Mouse (Mus musculus) Muller cell, postnatal 12 days (primary cell): ENCODE measurements around the gene Nme7.
A peak's percentile ranks its signal among the peaks of the same experiment; 100 is the strongest.

Source experiments
- DNase-seq: peaks from one replicate; pipeline ENCODE4 v3.0.0-alpha.2; 2015; ENCODE audit errors: inconsistent ontology term

The Nme7 gene

DNA sequence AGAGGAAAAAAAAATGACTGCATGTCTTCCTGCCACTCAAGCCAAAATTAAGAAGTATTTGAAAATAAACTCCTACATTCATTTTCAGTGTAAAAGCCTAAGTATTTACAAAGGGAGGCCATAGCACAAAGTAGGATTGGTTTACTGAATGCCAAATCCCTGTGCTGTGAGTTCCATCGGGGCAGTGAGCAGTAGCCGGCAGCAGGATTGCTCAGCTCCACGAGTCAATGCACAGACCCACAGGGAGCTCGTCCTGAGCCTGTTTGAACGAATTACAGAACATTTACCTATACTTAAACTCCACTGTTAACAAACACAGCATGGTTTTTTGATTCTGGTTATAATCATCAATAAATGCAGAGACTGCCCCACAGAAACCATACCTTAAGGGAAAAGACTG lies 128.7 kb downstream of the Nme7 start:
- DNase-seq, result no peak

DNA sequence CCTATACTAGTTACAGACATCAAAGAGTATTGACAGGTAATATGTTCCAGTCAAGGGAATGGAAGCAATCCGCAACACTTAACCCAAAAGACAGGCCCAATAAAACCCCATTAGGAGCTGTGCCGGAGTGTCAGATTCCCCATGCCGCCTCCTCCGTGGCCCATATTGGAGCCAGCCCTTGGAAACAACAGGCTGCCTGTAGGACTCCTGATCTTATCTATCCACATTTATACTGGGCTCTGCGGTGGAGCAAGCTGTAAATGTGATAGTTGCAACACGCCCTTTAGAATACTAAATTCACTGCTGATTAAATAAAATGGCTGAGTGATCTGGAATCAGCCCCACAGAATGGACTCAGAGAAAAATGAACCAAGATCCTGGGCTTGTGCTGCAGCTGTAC lies 130.1 kb downstream of the Nme7 start:
- no peak for DNase-seq

DNA sequence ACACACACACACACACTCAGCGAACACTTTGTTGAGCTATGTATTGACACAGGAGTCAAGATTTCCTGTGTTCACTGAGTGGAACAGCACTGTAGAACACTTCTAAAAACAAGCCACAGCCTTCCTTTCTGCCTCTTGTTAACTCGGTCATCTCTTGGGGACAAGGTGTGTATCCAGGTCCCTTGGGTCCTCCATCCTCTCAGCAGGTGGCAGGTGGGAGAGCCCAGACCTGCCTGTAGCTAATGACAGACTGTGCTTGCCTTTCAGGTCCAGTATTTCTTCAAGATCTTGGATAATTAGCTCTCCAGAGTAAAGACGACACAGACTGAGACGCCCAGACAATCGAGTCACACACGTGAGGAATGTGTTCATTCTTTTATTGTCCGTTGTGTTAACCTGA lies 132.8 kb downstream of the Nme7 start:
- no peak for DNase-seq

DNA sequence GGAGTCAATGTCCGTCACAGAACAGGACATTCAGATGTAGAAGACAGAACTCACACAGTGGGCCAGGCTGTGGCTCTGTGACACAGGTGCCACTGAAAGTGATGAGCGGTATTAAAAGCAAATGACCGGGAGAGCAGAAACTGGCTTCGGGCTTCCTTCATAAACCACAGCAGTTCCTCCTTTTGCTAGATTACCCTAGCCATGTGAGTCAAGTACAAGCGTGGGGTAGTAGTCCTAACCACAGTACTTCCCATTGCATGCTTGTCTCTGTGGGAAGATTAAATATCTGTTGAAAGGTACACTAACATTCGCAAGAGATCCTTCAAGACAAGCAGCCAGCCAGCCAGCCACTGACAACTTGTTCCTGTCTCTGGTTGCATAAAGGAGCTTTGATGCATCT lies 136.3 kb downstream of the Nme7 start:
- no peak for DNase-seq

DNA sequence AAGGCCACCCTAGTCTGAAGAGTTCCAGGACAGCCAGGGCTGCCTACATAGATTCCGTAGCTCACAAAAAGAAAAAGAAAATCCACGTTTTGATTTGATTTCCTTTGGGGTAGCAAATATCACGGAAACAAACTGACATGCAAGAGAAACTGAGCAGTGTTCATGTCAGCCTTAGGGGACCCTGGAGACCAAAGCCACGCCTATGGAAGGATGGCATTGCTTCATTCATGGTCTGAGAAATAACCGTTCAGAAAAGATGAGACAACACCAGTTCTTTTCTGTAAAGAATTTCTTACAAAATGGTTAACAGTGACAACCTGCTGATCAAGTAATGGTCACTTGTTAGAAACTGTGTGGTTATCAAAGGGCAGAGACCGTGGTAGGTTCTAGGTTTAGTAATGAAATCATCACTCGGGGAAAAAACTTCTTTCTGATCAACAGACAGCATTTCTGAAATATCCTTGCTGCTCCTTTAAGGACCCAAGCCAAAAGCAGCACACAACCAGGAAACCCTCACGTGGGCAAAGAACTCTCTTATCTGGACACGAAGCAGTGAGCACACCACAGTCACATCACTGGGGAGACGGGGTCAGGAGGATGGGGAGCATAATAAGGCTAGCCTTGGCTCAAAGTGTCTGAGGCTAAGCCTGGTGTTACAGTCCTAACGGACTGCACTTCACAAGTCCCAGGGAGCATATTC lies 136.9 kb downstream of the Nme7 start:
- no peak for DNase-seq

DNA sequence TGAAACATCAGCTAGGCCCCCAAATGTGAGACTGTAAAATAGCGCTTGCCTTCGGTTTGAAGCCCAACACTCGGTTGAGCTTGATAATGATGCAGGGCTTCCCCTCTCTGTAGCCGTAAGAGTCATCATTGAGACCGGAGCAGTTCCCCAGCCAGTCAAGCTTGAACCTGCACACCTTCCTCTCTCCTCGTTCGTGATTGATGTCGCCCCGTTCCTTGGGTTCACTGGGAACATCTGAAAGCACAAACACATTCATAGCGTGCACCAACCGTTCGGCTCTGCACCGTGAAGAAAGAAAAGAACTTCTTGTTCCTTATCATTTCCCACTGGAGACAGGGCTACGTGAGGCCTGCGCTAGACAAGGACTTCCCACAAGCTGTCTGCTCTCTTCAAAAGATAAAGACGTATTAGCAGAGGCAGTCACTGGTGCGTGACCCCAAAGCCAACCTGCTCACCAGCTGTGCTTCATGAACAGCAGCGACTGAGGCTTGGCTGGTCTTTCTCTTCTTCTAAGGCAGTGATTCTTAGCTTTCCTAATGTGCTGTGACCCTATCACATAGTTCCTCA lies 137.6 kb downstream of the Nme7 start:
- DNase-seq, result no peak

DNA sequence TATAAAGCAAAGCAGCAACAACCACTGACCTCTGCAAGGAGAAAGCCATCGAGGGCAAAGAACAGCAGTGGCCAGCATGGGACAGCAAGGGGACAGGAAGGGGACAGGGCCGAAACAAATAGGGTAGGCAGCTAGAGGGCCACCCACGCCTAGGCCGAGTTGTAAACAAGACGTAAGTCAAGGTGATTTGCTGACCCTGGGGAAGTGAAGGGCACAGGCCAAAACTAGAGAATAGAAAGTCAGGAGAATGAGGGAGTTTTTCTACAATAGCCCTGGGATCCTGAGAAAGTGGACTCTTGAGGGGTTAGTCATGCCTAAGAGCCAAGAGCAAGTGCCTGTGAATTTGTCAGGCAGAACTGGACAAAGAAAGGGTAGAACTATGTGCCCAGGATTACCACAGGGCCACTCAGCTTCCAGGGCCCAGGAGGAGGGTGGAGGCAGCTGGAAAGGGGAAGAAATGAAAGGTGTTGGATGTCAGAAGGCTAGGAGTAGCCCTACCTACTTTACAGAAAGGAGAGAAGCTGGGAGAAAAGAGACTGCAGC lies 141.8 kb downstream of the Nme7 start:
- no peak for DNase-seq

DNA sequence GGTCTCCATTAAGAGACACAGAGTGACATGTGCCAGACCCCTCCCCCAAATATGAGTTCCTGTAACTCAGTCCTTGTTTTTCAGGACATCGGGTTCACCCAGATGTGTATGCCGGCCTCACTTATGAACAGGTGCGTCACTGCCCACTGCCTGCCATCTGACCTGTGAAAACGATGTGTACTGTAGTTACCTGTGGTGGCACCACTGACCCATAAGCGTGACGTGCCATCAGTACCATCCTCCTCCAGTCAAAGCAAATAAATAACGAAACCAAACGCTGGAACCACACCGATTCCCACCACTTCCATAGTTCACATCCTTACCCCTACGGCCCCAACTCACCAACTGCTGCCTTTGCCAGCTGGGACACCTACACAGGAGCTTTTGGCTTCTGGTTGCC lies 142.6 kb downstream of the Nme7 start:
- DNase-seq, result no peak

DNA sequence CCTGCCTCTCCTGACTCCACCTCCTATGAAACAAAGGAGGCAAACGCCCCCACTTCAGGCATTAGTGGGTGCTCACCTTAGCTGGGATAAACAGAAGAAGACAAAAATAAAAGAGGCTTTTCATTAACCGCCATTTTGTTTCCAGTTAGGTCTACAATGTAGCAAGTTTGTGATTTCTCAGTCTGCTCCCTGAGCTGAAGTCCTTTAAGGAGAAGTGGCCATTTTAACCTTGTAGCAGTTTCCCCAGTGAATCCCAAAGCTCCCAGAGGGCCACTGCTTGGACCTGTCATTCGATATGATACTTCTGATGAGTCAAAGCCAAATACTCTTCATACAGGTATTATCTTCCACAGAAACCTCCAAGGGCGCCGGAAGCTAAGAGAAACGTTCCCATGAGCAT lies 143.6 kb downstream of the Nme7 start:
- DNase-seq, result no peak

DNA sequence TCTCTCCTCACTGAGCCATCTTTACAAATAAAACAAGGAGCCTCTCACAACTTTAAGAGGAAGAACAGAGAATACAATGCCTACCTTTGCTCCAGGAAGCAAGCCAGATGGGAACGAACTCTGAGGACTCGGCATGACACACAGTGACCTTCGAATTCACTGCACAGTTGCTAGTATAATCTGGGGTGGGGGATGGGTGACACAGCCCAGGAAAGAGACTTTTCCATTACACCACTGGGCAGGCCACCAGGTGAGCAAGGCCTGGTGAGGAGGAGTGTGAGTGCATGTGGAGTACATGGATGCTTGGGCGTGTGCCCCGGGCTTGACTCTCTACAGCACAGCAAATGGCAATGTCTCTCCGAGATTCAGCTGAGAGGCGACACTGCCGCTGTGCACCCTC lies 145.7 kb downstream of the Nme7 start:
- DNase-seq, result no peak

DNA sequence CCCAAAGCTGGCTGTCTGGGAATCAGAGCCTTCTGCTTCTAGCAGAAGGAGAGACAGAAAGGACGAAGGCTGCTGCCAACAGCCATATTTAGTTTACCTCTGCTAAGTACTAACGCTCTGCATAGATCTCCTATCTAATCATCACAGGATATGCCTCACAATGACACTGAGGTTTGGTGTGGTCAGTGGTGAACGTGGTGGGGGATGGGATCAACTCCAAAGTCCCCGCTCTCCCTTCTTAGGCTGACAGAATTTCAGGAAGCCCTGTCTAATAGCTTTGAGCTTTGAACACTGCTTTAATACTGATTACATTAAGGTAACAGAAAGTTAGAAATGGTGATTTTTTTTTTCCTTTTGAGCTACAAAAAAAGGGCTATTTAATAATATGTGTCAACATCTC lies 146.3 kb downstream of the Nme7 start:
- DNase-seq, result no peak

DNA sequence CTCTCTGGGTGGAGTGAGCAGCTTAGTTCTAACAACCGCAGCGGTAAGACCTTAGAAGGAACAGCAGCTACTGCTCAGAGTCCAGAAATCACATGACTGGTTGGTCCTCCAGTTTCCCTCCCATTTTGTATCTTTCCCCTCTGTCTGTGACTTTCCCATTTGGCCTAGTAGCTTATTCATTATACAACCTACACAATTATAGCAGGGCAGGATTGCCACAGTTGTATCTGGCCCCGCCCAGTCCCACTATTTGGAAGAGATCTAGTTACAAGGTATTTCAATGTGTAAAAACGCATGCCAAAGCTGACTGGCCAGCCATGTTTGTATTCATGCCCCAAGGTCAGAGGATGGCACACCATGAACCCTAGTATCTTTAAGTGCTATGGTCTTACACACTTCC lies 146.7 kb downstream of the Nme7 start:
- DNase-seq, result no peak

DNA sequence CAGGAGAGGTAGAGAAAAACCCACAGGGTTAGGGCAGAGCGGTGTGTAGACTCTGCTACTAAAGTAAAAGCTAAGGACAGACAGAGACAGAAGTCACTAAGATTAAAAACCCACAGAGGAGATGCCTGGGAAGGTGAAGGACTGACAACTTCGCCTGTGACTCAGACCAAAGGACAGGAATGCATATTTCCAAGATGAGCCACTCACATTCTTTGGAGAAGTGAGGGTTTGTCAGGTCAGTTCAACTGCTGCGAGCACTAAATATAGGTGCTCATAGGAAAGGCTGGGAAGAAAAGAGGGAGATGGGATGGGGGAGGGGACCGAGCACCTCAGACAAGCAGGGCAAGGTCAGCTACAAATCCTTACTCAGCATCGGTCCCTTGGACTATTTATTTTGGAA lies 147.4 kb downstream of the Nme7 start:
- peak; percentile 60 for DNase-seq

DNA sequence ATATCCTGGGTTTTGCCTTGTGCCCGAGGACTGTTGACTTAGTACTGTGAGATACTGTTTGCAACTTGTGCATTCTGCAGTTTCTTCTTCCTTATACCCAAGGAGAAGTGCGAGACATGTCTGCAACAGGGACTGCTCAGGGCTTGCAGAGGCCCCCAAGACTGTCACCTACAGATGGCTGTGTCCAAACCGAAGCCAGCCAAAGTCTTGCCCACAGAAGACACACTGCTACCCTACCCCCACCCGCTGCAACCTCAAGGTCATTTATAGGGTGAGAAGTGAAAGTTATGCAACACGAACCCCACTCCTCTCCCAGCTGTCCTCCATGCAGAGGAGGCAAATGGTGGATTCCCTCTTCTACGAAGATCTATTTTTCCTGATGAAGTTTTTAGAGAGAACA lies 148.7 kb downstream of the Nme7 start:
- no peak for DNase-seq

DNA sequence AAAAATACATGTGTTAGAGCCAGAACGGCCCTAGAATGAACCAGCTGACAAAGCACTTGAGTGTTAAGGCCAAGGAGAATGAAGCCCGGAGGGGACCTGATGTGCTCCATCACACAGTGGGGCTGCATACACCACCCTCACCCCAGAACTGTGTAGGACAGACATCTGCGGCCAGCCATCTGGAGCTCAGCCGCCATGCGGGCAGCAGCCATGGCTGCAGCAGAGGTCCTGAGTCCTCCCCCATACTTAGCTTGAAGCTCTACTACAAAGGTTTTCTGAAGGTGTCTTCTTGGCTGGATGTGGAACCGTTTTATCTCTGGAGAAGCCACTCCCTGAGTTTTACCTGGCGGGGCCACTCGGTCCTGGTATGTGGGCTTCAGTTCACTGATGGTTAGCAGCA lies 149.2 kb downstream of the Nme7 start:
- no peak for DNase-seq

DNA sequence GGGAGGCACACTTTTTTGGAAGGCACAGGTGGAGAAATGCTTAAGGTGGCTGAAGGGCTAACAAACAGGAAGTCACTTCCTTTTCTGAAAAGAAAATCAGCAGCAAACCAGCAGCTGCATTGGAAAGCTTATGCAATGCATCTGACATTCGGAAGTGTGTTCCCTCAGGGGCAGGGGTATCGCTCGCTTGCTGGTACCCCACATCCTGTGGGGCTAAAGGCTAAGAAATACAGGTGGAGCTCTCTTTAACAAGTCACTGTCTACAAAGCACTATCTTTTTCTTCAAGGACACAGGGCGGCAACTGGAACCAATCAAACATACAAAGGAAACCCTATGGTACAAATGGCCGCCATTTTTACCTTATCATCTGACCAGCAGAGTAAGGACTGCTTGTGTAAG lies 149.8 kb downstream of the Nme7 start:
- DNase-seq, result no peak

DNA sequence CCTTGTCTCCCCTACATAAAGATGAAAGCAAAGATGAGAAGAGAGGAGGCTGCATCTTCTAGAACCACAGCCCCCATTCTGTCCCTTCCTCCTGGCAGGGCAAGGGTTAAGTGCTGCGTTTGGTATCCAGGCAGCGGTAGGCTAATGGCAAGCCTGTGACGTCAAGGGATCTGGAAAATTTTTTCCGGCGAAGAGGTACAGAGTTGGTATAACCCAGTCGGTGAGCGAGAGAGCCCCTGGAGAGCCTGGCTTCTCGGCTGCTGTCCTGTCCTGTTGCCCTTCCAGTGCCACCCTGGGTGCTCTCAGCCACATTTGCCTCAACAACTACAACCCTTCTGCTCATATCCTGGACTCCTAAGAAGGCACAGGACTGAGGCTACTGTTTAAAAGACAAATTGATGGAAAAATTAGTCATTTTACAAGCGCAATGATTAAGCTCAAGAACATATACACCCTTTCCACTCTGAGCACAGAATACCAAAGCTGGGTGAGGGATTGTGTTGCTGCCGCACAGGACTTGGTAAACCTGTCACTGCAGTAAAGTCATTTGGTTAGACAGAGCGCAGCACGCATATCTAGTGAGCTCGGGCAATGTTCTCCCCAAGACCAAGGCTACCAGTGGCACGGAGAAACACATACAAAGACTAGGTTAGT lies 151.0 kb downstream of the Nme7 start:
- no peak for DNase-seq

DNA sequence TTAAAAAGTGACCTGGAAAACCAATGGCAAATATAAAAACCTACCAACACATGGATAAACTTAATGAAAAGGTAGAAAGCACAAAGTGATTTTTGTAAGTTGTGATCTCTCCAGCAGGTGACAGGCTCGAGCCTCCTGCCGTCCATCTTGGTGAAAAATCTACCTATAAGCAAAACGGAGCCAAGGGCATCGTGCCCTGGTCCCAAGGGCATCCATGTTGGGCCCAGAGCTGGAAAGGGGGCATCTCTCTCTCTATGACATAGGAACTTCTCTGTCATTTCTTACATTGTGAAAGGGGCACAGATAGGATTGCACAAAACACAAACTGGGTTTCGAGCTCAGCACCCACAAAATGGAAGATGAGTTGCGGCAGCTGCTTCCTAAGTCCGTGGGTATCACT lies 151.7 kb downstream of the Nme7 start:
- no peak for DNase-seq

DNA sequence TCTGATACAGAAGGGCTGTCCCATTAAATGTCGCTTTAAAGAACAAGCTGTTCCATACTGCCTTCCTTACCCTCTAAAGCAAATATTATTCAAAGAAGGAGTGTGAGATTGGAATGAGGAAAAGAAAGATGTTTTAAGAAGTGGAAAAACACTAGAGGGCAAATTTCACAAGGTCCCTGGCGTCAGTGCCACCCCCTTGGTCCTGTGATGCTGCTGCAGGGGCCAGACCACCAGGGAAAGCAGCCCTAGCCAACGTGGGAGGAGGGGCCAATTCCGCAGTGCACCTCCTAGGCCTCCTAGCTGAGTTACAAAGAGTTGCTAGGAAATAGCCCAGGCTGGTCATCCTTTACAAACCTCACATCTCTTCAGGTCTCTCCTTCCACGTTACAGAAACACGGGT lies 152.1 kb downstream of the Nme7 start:
- DNase-seq, result no peak

DNA sequence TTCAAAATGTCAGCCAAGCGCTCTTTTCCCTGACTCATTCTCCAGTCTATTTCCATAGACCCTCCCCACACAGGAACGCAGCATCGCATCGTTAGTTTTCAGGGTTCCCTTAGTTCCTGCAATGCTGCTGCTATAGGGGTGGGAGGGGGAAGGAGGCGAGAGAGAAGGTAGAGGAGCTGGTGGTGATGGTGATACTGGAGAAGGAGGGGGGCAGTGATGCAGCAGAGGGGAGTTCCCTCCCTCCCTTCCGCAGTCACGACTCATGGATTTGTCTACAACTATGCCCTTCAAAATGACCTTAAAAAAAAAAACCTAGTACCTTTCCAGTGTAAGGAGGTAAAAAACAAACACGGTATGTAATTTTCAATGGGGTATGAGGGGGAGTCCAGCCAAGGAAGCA lies 152.8 kb downstream of the Nme7 start:
- DNase-seq, result no peak

DNA sequence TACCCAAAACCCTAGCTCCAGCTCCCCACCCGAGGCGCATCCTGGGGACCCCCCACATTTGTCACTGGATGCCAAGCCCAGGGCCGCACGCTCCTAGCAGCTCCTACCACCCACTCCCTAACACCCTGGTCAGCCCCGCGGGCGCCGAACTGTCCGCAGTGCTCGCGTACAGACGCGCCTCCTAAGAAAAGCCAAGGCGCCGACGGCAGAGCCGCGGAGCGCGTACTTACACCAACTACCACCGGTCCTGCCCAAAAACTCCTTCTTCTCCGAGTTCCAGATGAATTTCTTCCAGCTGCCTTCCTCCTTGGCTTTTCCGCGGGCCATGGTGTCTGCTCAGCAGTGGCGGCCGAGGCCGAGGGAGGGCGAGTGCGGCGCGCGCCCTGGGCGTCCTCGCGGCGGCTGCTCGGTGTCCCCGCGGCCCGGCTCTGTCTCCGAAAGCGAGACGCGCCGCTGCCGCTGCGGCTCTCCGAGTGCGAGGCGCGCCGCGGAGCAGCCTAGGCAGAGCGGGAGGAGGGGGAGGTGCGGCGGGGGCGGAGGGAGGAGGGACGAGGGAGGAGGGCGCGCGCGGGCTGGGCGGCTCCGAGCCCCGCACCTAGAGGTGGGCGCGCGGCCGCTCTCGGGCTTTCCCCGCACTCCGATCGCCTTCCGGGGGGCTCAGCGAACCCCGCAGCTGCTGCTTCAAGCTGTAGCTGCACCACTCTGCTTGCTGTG lies 153.8 kb downstream of the Nme7 start:
- DNase-seq, result peak; percentile 70

DNA sequence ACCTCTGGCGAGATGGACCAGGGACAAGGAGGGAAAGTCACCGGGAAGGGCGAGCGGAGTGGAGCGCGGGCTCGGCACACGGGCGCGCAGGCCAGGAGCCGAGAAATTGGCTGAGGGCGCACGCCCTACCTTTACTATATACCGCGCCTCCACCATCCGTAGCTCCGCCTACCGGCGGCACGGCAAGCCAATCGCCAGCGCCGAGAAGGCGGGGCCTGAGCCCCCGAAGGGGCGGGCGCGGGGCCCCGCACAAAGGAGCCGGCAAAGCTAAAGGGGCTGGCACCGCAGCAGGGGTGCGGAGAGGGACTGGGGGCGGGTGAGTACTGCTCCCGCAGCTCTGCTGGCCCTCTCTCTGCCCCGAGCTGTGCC lies 154.3 kb downstream of the Nme7 start, which contains the start of gene Atp1b1:
Gene Atp1b1, minus strand, starts transcription at position 111 of the 369 bp plus-strand sequence.
- DNase-seq, result peak; percentile 83

DNA sequence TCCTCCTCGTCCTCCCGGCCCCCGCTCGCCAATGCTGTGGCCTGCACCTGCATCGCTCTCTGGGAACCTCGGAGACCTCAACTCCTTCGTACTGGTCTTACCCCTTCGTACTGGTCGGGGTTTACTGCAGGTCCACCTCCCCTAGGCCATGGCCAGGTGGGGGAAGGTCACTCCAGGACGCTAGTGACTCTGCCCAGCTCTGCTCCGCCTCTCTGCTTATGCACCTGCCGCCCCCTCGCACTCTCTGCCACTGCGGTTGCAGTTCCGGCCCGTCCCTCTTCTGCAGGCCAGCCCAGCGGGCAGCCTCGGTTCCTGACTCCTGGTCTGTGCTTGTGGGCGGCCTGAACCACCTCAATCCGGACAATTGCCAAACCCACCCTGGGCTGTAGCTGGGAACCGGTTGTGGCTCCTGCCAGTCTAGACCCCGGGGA lies 154.7 kb downstream of the Nme7 start:
- no peak for DNase-seq
